Mouse (Mus musculus): ENCODE measurements around the gene Mat1a. TPM values are rescaled to one million over a fixed set of nuclear protein-coding genes. Genes with fewer than 3 reads are reported as not detected.

The Mat1a gene
- polyA plus RNA-seq, 1 experiment: 0.69 TPM

- H3K36me3 ChIP-seq (ENCODE audit: control insufficient read depth, insufficient read depth, low read length): no peaks in the 10 kb centered on the region
- H3K4me3 ChIP-seq (ENCODE audit: extremely low read depth, insufficient read depth, insufficient read length): no peak overlapping the region
- 90% methylated on average over 4 of the region's 4 CpGs for WGBS
- DNase-seq (ENCODE audit: low read depth in 1 of 2, low spot score in 2 of 2): no peak
- H3K27me3 ChIP-seq (ENCODE audit: control insufficient read depth, insufficient read depth, low read length): no peaks in the 10 kb centered on the region
- no peak overlapping the region for H3K27ac ChIP-seq (ENCODE audit: insufficient read depth, low read length)
- H3K4me1 ChIP-seq (ENCODE audit: control insufficient read depth, insufficient read depth, insufficient read length): no peaks in the 10 kb centered on the region
- TF ChIP-seq CTCF (IDR thresholded peaks at IDR 0.05; ENCODE audit: extremely low read depth, insufficient read depth, insufficient read length, insufficient replicate concordance) (no peak), POLR2A (IDR thresholded peaks at IDR 0.05; ENCODE audit: low read depth, low read length) (no peak)
Observed at GRCm38 (mm10) chr14:41160076-41160475, 55.2 kb downstream of the Mat1a start.

- no peak overlapping the region for H3K27ac ChIP-seq (ENCODE audit: insufficient read depth, low read length)
- DNase-seq (ENCODE audit: low read depth in 1 of 2, low spot score in 2 of 2): no peak
Observed at GRCm38 (mm10) chr14:41160743-41161142, 55.9 kb downstream of the Mat1a start.

DNA sequence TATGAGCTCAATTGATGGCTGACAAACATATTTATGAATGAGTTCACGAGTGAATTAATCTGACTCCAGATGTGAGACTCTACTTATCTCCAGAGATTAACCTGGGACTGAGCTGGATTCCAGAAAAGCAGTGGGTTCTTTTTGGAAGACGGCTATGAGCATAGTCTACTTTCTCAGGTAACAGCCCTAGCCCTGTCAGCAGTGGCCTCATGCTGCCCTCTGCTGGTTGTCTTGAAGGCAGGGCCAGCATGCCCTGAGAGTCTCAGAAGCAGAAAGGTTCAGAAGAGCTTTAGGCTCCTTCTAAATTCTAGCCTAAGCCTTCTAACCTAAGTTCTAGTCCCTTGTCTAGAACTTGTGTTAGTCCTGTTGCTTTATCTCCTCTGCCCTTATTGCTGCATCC, 57.8 kb downstream of the Mat1a start:
- DNase-seq (ENCODE audit: low read depth in 1 of 2, low spot score in 2 of 2): no peak
- H3K36me3 ChIP-seq (ENCODE audit: control insufficient read depth, insufficient read depth, low read length): no peaks in the 10 kb centered on the region

More at GRCm38 (mm10) chr14:41160743-41161142, 55.9 kb downstream of the Mat1a start:
- H3K4me1 ChIP-seq (ENCODE audit: control insufficient read depth, insufficient read depth, insufficient read length): no peaks in the 10 kb centered on the region
- no peak overlapping the region for H3K4me3 ChIP-seq (ENCODE audit: extremely low read depth, insufficient read depth, insufficient read length)
- no peaks in the 10 kb centered on the region for H3K36me3 ChIP-seq (ENCODE audit: control insufficient read depth, insufficient read depth, low read length)
- H3K27me3 ChIP-seq (ENCODE audit: control insufficient read depth, insufficient read depth, low read length): no peaks in the 10 kb centered on the region
- WGBS: 59% methylated on average over 1 of the region's 1 CpGs
- TF ChIP-seq POLR2A (IDR thresholded peaks at IDR 0.05; ENCODE audit: low read depth, low read length) (no peak), CTCF (IDR thresholded peaks at IDR 0.05; ENCODE audit: extremely low read depth, insufficient read depth, insufficient read length, insufficient replicate concordance) (no peak)

DNA sequence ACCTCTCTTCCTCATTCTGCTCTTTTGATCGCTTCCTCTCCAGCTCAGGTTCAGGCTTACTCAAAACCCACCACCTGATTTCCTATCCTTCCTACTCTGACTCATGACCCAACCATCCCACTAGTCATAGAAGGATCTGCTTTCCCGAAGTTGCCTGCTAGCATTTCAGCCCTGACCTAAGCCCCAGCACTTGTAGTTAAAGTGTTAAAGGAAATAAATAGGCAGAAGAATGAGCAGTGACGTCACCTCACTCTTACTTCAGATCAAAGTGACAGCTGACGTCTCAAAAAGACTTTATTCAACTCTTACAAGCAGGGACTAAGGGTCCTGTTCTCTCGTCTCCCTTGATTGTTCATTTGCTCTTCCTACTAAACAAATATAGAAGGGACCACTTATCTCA, 62.4 kb downstream of the Mat1a start:
- Histone ChIP-seq H3K4me1 (ENCODE audit: control insufficient read depth, insufficient read depth, insufficient read length) (no peaks in the 10 kb centered on the region), H3K36me3 (ENCODE audit: control insufficient read depth, insufficient read depth, low read length) (no peaks in the 10 kb centered on the region), H3K27me3 (ENCODE audit: control insufficient read depth, insufficient read depth, low read length) (no peaks in the 10 kb centered on the region), H3K27ac (ENCODE audit: insufficient read depth, low read length) (no peak overlapping the region), H3K4me3 (ENCODE audit: extremely low read depth, insufficient read depth, insufficient read length) (no peak overlapping the region)
- DNase-seq (ENCODE audit: low read depth in 1 of 2, low spot score in 2 of 2): no peak
- 29% methylated on average over 5 of the region's 5 CpGs for WGBS
- TF ChIP-seq CTCF (IDR thresholded peaks at IDR 0.05; ENCODE audit: extremely low read depth, insufficient read depth, insufficient read length, insufficient replicate concordance): no peak
- no peak for TF ChIP-seq POLR2A (IDR thresholded peaks at IDR 0.05; ENCODE audit: low read depth, low read length)

More for the DNA sequence above, 57.8 kb downstream of the Mat1a start:
- WGBS: 30% methylated on average over 2 of the region's 2 CpGs
- H3K27me3 ChIP-seq (ENCODE audit: control insufficient read depth, insufficient read depth, low read length): no peaks in the 10 kb centered on the region
- TF ChIP-seq CTCF (IDR thresholded peaks at IDR 0.05; ENCODE audit: extremely low read depth, insufficient read depth, insufficient read length, insufficient replicate concordance): no peak
- no peak for TF ChIP-seq POLR2A (IDR thresholded peaks at IDR 0.05; ENCODE audit: low read depth, low read length)
- H3K4me3 ChIP-seq (ENCODE audit: extremely low read depth, insufficient read depth, insufficient read length): no peak overlapping the region
- no peak overlapping the region for H3K27ac ChIP-seq (ENCODE audit: insufficient read depth, low read length)
- no peaks in the 10 kb centered on the region for H3K4me1 ChIP-seq (ENCODE audit: control insufficient read depth, insufficient read depth, insufficient read length)

- WGBS: 86% methylated on average over 1 of the region's 1 CpGs
- H3K4me1 ChIP-seq (ENCODE audit: control insufficient read depth, insufficient read depth, insufficient read length): no peaks in the 10 kb centered on the region
- no peak for TF ChIP-seq POLR2A (IDR thresholded peaks at IDR 0.05; ENCODE audit: low read depth, low read length)
- no peak for TF ChIP-seq CTCF (IDR thresholded peaks at IDR 0.05; ENCODE audit: extremely low read depth, insufficient read depth, insufficient read length, insufficient replicate concordance)
Observed at GRCm38 (mm10) chr14:41168567-41168966, 63.7 kb downstream of the Mat1a start.

GRCm38 (mm10) chr14:41170514-41170913, 65.7 kb downstream of the Mat1a start:
- 79% methylated on average over 2 of the region's 2 CpGs for WGBS
- Histone ChIP-seq H3K4me1 (ENCODE audit: control insufficient read depth, insufficient read depth, insufficient read length) (no peaks in the 10 kb centered on the region), H3K27ac (ENCODE audit: insufficient read depth, low read length) (no peak overlapping the region), H3K4me3 (ENCODE audit: extremely low read depth, insufficient read depth, insufficient read length) (no peak overlapping the region), H3K27me3 (ENCODE audit: control insufficient read depth, insufficient read depth, low read length) (no peaks in the 10 kb centered on the region), H3K36me3 (ENCODE audit: control insufficient read depth, insufficient read depth, low read length) (no peaks in the 10 kb centered on the region)
- no peak for DNase-seq (ENCODE audit: low read depth in 1 of 2, low spot score in 2 of 2)
- TF ChIP-seq POLR2A (IDR thresholded peaks at IDR 0.05; ENCODE audit: low read depth, low read length): no peak
- no peak for TF ChIP-seq CTCF (IDR thresholded peaks at IDR 0.05; ENCODE audit: extremely low read depth, insufficient read depth, insufficient read length, insufficient replicate concordance)

More at GRCm38 (mm10) chr14:41168567-41168966, 63.7 kb downstream of the Mat1a start:
- Histone ChIP-seq H3K27me3 (ENCODE audit: control insufficient read depth, insufficient read depth, low read length) (no peaks in the 10 kb centered on the region), H3K36me3 (ENCODE audit: control insufficient read depth, insufficient read depth, low read length) (no peaks in the 10 kb centered on the region), H3K4me3 (ENCODE audit: extremely low read depth, insufficient read depth, insufficient read length) (no peak overlapping the region), H3K27ac (ENCODE audit: insufficient read depth, low read length) (no peak overlapping the region)
- no peak for DNase-seq (ENCODE audit: low read depth in 1 of 2, low spot score in 2 of 2)

Other genes with a start within 250 kb of the Mat1a start
- gene Sh2d4b, start 211.8 kb upstream of the Mat1a start, polyA plus RNA-seq (2012; rRNA removed): 0.42 and 0.48 TPM in 2 replicates
- gene Tspan14, start 138.2 kb upstream of the Mat1a start, polyA plus RNA-seq (2012; rRNA removed): 60.0 and 65.4 TPM in 2 replicates
- gene Fam213a, start 91.2 kb upstream of the Mat1a start, polyA plus RNA-seq (2012; rRNA removed): 10.5 and 22.1 TPM in 2 replicates
- gene Dydc2, start 35.8 kb upstream of the Mat1a start, polyA plus RNA-seq (2012; rRNA removed): not detected in 2 replicates
- gene Dydc1, start 32.1 kb upstream of the Mat1a start, polyA plus RNA-seq (2012; rRNA removed): not detected in 2 replicates
- not detected in 2 replicates for gene Sftpa1, start 26.7 kb downstream of the Mat1a start, polyA plus RNA-seq (2012; rRNA removed)
- not detected in 2 replicates for gene Mbl1, start 46.4 kb downstream of the Mat1a start, polyA plus RNA-seq (2012; rRNA removed)
- not detected in 2 replicates for gene Sftpd, start 80.1 kb downstream of the Mat1a start, polyA plus RNA-seq (2012; rRNA removed)
- not detected in 2 replicates for gene Gm2832, start 173.8 kb downstream of the Mat1a start, polyA plus RNA-seq (2012; rRNA removed)
- gene Gm5798, start 243.6 kb downstream of the Mat1a start, polyA plus RNA-seq (2012; rRNA removed): not detected in 2 replicates

All from spleen, adult 2 months (tissue).